Mouse (Mus musculus) right cerebral cortex, postnatal 4 days (tissue): ENCODE data around the gene Hexim1.

ENCODE experiments used
- DNase-seq: peaks from one replicate; pipeline ENCODE4 v3.0.0-alpha.2; 2022

Hexim1 gene

DNA sequence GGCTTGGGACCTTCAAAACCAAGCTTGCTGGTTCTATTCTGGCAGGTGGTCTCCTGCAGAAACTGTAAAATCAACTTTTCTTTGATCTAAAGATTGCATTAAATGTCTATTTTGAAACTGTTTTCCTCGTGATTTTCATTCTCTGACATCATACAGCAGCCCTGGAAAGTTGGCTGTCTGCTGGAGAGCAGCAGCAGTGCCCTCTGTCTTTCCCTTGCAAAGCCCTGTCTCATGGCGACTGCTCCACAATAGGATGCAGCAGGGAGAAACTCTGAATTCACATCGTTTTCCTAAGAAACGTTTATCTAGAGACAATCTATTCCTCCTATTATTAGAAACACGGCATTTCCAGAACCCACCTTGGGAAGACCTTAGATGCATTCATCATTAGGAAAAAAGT lies 3.6 kb downstream of the Hexim1 start:
- no peak for DNase-seq

DNA sequence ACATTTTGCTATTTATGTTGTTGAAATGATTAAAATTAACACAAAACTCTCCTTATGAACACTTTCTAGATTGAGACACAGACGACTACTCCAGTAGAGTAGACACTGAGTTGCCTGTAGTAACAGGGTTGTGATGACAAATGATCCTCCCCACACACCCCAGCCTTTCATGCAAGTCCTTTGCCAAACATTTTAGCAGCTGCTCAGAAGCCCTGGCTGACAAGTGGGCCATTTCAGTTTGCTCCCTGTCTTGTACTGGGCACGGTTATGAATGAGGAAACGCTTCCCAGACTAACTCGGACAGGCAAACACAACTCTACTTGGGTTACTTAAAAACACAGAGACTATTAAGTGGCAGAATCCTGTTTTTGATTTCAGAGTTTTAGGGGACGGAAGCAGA lies 4.3 kb downstream of the Hexim1 start:
- no peak for DNase-seq

DNA sequence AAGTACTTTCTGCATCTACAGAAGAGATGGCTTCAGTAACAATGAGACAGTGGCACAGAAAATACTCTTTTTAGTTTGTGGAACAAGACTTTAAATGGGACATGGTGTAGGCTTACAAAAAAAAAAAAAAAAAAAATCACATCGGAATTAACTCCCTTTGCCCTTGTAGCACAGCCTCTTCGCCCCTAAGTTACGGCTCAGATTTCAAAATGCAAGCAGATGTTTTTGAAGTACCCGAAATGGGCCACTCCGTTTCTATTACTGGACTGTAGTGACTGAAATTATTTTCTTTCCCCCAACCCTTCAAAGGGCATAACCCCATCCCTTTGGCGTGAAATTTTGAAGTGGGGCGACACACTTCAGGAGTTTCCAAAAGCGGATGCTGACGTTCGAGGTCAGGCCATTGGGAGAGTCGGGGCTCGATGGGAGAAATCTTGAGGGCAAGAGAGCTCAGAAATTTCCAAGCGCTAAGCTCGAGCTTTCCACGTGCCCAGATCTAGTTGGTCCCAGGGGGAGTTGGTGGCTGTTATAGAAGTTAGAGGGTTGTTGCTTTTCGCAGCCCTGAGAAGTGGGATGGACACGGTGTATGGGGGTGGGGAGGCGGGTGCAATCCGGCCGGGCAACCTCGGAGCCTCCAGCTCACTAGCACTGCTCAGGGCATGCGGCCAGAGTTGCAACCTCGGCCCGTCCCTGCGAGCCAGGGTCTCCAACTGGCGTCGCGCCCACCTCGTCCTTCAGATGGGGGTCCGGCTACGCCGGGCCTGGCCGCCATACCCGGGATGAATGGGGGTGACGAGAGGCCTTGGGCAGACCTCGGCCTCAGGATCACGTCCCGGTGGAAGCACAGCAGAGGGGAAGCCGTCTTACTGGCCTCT lies 15.9 kb downstream of the Hexim1 start, which contains the start of gene Hexim2:
Hexim2 (plus strand) TSS at position 729 of the 875 bp plus-strand sequence.
- peak; percentile 80 for DNase-seq

DNA sequence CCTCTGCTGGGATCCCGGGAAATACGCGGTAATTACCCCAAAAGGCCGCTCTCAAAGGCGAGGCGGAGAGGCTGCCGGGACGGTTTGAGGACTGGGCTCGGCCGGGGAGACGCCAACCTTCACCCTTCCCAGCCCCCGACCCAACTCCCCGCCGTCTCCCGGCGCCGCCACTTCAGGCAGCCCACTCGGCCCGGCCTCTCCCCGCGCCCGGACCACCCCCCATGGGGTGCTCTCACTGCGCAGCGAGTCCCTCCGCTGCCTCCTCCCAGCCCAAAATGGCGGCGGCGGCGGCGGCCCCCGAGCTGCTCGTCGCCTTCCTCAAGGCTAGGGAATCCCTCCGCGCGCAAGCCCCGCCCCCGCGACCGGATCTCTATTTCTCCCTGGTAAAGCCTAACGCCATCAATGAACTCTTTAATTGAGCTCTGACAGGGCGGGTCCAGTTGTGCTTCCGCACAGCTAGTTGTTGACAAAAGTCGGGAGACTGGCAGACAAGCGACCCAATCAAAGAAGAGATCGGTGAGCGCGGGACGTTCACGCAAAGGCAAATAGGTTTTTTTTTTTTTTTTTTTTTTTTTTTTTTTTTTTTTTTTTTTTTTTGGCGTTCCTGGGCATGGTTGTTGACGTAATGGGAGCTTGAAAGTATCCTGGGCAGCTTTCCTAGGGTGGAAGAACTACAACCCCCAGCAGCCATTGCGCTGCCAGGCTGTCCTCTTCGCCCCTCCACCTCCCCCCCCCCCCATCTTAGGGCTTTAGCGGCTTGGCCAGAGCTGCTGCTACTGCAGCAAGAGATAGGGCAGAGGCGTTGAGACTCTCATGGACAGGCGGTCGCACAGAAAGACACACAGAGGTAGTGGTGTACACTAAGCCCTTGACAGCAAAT lies 16.8 kb downstream of the Hexim1 start:
- DNase-seq: peak; percentile 100

DNA sequence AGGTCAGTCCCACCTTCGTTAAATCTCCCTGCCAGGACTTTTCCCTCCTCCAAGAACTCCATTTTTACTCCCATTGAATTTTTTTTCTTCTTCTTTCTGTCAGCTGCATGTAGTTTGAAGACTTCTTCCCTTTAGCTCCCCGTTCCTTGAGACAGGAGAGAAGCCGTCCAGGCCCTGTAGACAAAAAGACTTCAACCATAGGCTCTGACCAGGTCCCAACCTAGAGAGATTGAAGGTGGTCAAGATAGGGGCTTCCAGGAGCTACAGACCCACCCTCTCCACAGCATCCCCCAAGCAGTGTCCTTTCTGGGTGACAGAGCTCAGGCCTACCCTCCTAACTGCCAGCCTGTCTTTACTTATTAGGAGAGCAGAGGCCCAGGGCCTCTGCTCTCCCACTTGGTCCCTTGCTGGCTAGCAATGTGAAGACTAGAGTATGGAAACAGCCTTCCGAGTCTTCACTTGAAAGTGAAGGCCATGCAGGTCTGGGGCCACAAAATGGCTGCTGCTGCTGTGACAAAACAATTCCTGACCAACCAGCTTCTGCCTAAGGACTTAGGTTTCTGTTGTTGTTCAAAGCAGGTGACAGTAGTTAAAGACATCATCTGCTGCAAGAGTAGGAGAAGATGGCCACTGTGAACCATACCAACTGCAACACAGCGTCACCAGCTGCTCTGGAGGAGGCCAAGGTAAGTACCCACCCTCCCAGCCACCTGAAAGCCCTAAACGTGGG lies 17.6 kb downstream of the Hexim1 start:
- DNase-seq: no peak

DNA sequence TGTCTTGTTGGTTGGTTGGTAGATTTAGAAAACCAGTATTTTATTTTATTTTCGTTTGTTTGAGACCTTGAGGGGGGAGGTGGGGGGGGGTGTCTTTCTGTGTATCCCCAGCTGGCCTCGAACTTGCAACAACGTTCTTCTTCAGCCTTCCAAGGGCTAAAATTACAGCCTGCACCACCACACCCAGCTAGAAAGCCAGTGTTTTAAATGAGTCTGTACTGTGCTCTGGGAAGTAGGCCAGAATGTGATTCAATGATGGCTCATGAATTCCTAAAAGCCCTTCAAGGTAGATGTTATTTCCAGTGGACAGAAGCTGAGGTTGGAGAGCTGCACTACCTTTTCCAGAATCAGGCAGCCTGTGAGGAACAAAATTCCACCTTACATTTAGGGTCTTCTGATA lies 18.2 kb downstream of the Hexim1 start:
- DNase-seq: no peak

DNA sequence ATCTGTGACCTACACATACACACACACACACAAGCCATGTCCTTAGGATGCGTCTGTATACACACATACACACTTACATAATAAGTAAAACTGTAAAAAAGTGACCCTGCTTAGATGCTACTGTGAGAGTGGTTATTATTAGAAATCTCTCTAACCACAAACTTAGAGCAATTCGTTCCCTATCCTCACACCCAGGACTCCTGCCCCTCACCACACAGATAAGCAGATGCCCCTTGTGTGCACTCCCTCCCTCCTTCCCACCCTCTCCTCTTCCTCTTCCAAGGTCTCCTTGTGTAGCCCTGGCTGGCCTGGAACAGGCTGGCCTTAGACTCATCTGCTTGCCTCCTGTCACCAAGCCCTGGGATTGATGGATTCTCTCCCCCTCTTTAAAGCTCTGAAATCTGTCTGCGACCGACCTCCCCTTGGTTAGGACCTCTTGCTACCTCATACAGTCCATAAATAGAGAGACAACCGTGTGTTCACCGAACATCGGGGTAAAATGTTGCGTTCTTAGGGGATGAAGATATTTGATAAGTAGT lies 20.1 kb downstream of the Hexim1 start:
- no peak for DNase-seq

DNA sequence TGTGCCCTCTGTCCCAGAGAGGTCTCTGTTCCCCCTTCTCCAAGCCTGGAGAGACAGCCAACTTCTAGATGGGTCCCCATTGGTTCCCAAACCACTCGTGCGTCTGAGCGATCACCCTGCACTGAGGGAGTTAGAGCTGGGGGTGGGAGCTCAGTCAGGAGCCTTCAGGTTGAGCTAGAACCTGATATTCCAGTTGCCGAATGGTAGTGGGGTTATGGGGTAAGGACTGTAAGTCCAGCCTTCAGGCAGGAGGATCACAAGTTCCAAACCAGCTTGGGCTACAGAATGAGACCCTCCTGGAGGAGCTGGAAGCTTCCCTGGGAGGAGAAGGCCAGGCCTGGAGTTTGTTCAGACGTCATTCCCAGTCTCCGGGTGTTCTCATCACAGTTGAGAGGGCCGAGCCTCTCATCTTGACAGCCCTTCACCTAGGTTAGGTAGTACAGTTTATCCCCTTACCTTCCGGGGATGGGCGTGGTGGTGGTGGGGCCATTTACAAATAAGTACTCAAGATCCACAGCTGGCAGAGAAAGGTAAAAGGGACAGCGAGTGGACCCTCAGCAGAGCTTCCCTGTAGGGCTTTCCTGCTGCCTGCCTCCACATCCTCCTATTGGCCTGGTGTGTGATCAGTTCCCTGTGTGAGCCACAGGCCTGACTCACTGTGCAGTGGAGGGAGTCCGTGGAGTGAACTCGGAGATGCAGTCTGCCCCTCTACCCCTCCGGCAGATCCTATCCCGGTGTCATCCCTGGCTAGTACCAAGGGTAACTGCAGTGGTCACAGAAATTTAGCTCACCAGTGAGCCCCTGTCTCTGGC lies 24.1 kb downstream of the Hexim1 start:
- no peak for DNase-seq

DNA sequence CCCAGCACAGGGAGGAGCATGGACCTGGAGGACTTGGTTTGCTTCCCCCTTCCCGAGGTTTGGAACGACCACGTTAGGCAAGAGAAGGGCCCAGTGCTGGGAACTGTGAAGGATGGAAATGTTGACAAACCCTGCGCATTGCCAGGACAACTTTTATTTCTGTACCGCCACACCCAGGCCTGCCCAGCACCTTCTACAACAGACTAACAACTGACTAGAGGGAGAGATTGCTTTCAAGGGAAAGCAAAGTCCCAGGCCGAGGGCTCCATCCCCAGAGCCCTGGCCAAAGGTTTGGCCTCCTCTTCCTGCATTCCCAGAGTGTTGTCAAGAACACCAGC lies 24.7 kb downstream of the Hexim1 start:
- no peak for DNase-seq

DNA sequence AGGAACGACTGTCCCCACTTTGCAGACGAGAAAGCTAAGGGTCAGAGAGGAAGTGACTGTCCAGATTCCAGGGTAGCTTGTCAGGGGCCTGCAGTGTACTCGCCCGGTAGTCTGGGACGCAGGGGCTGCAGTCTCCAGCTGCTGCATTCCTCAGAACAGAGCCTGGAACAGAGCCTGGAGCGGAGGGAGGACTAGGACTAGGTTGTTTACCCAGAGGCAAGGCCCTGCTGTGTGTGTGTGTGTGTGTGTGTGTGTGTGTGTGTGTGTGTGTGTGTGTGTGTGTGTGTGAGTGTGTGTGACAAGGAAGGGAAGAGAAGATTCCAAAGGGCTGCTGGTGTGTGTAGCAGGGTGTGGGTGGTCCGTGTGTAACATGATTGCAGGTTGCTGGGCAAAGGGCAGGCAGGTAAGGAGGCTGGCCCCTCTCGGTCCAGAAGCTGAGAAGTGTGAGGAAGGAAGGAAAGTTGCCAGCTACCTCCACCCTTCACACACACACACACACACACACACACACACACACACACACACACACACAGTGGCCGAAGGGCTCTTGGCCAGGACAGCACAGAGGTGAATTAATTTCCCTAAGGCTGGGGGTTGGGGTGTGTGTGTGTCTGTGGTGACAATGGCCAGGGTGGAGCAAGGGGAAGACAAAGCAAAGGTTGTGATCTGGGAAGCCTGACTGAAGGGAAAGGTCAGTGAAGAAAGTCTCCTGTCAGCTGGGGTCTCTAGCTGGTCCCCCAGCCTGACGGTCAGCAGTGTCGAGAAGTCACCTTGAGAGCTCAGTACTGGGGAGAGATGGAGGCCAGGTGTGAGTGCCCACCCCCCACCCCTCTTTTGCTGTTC lies 25.3 kb downstream of the Hexim1 start:
- DNase-seq: peak; percentile 26

DNA sequence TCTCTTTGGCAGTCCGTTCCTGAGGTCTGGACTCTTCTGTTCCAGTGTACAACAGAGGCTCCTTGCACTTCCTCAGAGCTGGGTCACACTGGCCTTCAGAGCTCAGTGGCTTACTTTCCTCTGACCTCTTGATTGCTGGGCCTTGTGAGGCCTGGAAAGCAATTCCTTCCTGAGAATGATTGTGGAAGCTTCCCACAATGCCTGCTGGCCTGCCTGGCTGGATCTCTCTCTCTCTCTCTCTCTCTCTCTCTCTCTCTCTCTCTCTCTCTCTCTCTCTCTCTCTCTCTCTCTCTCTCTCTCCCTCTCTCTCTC lies 25.9 kb downstream of the Hexim1 start:
- DNase-seq: peak; percentile 16

DNA sequence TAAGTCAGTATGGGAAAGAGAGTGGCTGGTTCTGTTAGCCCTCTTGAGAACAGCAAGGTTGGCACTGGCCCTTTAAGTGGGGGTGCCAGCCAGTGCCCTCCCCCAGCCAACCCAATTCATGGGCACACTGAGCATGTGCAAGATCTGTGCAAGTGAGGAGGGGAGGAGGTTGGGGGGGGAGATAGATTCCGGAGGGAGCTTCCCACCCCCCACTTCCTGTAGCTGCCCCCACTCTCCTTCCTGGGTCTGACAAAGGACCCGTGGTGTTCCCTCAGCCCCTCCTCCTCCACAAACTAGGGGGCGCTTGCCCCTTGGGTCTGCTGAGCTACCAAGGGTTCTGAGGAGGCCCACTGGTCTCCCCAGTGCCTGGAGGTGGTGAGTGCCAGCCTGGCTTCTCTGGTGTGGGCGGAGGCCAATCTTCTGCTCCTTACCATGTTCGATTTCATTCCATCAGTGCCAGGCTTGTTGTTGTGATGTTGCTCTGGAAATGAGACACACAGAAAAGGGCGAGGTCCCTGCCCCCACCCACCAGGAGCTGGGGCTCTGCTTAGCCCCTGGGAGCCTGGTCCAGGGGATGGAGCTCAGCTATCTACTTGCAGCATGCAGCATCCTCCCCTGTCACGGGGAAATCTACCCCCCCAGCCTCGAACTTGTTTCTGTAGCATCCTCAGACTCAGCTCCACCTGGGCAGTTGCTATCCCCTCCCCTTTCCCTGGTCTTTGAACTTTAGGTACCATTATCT lies 26.6 kb downstream of the Hexim1 start:
- DNase-seq: peak; percentile 79

DNA sequence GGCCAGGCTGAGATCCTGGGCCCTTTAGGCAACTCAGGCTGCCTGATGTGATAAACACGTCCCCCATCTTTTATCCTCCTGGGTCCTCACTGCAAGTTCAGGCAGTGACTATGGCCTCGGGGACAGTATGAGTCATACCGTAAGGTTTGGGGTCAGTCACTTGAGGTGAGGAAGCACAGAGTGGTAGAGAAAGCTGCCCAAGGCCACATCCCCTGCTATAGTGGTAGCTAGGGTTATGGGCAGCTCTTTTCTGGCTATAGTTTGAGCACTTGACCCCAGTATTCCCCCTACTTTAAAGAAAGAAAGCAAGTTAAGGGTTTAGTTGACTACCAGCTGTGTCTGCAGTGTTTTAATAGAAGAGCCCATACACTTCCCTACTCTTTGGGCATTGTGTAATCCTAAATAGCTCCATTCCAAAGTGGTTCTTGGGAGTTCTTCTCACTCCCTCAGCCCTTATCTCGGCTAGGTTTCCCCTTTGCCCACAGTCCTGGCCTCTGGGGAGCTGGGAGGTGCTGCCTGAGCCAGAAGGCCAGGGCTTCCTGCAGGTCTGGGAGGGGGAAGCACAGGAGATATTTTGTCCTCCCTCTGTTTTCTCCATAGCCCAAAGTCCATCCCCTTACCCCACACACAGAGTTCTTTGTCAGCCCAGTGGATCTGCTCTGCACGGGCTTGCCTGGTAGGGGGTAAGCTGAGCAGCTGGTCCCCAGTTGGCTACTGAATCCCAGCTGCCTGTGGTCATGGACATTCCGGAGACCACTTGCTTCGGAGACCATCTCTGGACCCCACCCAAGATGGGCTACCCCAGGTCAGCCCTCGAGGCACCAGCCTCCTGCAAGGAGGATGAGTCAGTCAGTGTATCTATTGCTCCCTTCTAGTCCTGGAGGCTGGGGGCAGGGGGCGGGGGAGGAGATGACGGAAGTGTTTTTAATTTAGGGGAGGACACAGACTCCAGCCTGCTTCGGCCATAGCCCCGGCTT lies 28.6 kb downstream of the Hexim1 start:
- no peak for DNase-seq

DNA sequence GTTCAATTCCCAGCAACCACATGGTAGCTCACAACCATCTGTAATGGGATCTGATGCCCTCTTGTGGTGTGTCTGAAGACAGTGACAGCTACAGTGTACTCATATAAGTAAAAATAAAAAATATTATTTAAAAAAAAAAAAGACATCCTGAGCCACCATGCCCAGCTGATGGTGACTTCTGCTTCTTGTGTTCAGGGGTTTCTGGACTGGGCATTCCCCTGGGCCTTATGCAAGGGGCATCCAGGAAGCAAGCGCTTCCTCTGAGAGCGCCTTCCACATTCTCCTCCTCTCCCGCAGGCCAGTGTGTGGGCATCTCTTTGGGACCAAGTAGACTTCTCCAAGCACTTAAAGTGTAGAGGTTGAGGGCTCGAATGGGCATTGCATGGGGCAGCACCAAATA lies 30.4 kb downstream of the Hexim1 start:
- DNase-seq: no peak

DNA sequence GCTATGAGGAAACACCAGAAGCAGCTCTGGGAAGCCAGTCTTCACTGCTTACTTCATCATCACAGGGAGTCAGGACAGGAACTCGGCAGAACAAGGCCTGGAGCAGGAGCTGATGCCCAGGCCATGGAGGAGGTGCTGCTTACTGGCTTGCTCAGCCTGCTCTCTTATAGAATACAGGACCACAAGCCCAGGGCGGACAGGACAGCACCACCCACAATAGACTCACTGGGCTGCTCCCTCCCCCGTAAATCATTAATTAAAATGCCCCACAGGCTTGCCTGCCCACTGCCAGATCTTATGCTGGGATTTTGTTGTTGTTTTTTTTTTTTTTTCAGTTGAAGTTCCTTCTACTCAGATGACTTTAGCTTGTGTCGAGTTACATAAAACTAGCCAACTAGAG lies 31.7 kb downstream of the Hexim1 start:
- DNase-seq: no peak

DNA sequence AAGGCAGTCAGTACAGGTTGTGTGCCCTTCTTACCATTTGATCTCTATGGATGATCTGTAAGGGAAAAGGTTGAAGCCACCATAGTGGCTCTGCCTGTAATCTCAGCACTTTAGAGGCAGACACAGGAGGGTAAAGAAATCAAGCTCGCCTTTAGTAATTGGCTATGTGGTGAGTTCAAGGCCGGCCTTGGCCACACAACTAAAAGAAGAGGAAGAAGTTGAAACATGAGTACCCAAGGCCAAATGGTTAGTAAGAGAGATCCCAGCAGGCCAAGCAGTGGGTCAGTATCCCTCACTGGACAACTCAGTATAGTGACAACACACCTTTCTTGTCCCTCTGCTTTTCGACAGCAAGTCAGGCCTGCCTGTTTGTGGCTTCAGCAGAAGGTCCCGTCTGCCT lies 33.7 kb downstream of the Hexim1 start:
- DNase-seq: no peak

DNA sequence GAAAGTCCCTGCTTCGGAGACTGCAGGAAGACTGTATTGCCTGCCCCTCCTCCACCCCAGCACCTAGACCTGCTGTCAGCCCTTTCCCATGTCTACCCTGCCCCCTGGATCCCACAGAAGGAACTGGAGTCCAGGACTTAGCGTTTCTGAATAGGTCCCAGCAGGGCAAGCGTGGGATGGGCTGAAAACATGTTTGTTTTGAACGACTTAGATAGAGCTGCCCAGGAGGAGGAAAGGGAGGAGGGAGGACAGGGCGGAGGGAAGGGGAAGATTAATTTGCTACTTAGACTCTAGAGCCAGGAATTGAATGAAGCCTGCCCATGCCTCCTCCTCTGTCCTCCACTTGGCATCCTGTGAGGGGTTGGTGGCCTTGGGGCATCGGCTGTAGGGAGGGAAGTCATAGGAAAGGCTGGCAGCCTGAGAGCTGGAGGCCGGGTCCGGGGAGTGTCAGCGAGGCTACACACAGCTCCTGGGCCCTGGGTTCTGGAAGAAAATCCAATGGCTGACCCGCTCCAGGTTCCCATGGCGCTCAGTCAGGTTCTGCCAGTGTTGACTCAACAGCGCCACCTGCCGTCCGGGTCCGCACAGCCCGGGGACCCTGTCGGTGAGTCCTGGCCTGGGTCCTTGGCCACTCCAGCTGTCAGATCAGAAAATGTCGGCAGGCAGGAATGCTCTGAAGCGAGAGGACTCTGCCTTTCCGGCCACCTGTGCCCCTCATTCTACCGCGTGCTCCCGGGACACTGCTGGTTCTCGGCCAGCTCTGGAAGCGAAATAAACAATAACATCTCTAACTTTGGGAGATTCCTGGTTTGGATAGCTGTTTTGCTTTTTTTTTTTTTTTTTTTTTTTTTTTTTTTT lies 42.8 kb downstream of the Hexim1 start:
- peak; percentile 93 for DNase-seq

DNA sequence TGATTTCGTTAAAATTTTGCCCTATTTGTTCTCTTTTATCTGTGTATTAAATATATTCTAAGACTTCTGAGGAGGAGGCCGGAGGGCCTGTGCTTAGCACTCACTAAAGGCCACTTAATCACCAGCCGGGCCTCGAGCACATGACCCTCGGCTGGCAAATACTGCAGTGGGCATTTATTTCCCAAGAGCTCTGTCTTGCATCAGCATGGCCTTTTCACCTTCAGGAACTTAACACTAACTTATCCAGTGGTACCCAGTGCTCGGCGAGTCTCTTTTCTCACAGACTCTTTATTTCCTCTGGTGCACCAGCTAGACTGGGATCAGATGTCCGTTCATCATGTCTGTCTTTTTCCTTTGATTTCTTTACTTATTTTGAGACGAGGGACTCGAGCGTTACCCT lies 44.7 kb downstream of the Hexim1 start:
- DNase-seq: no peak
